Mouse (Mus musculus): Measurements from ENCODE around the gene Map4k3.

DNA sequence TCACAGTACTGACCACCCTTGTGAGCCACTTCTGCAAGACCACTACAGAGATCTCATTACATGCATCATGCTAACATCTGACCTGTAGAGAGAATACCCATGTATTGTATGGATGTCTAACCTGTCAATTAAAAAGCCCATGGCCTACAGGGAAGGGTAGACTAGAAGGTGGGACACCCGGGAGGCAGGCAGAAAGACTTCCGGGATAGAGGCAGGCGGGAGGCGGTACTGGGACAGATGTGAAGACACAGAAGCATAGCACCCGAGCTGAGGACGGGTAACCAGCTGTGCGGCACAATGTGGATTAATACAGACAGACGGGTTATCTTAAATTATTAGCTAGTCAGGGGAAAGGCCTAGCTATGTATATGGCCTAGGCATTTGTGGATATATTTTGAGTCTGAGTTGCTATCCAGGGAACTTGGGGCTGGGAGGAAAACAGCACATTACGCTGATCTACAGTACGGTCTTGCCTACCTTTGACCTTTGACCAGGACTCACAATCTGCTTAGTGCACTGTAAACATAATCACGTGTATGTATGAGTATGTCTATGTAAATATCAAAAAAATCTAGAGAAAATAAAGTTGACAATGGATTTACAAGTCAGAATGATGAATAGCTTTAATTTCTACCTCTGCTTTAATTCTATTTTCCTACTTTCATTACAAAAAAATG lies 51.3 kb downstream of the Map4k3 start:
- TF ChIP-seq POLR2A (IDR thresholded peaks at IDR 0.05; ENCODE audit: borderline replicate concordance, extremely low read depth, low read depth, low read length) = no peak
- TF ChIP-seq CTCF (IDR thresholded peaks at IDR 0.05; ENCODE audit: insufficient read depth, low read length) = no peak
